Mouse (Mus musculus) E14TG2a.4 (cell line): Measurements from ENCODE around the gene Ifngr2.

Experiments
- CTCF ChIP-seq: conservative IDR thresholded peaks from 2 replicates; pipeline ENCODE4 v1.5.1; 2014; ENCODE audit warnings: low read length
- POU5F1 ChIP-seq: IDR thresholded peaks from 2 replicates; pipeline ENCODE4 v1.6.1; 2014; ENCODE audit warnings: low read length, borderline replicate concordance

- TF ChIP-seq CTCF, result no peak
- TF ChIP-seq POU5F1, result no peak
Measured at GRCm38 (mm10) chr16:91528578-91528977, 18.3 kb upstream of the Ifngr2 start.
